Mouse (Mus musculus) bone marrow, adult 2 months (tissue): ENCODE measurements at regions not wholly inside any gene's neighbourhood (a gene's known extent, or its start where the extent isn't known, plus 50 kb on each side); places are given as distances from the start of the nearest gene placed in this dataset.

Experiments used
- H3K27ac ChIP-seq: fragments of 200-500 bp; 2 replicates; pipeline ENCODE4 v1.5.1; 2012; ENCODE audit warnings: low read depth, mild to moderate bottlenecking, control low read depth, inconsistent platforms, low read length; ENCODE audit not compliant: control insufficient read depth, poor library complexity, insufficient read depth
- H3K4me1 ChIP-seq: fragments of 200-500 bp; 2 replicates; pipeline ENCODE4 v1.6.1; 2011; ENCODE audit warnings: low read length; ENCODE audit not compliant: control insufficient read depth, insufficient read depth
- H3K4me3 ChIP-seq: fragments of 200-500 bp; replicated peaks from 2 replicates; pipeline ENCODE3; 2011; ENCODE audit warnings: mild to moderate bottlenecking, low read depth, low read length, control low read depth; ENCODE audit not compliant: control insufficient read depth
- CTCF ChIP-seq: fragments of 200-500 bp; IDR thresholded peaks from 2 replicates; pipeline ENCODE4 v1.5.1; 2011; ENCODE audit warnings: low read length, control low read depth; ENCODE audit not compliant: control insufficient read depth, insufficient read depth
- POLR2A ChIP-seq: fragments of 200-500 bp; IDR thresholded peaks from 2 replicates; pipeline ENCODE4 v1.6.1; 2011; ENCODE audit warnings: low read depth, mild to moderate bottlenecking, control low read depth, low read length, borderline replicate concordance; ENCODE audit not compliant: control insufficient read depth
- WGBS: fragments of 180-500 bp; shearing (Covaris S2); methylation state at CpG from one replicate; pipeline ENCODE4 v1.1.7; 2018; 5-methylcytosine and 5-hydroxymethylcytosine counted together

GRCm38 (mm10) chr2:106538329-106538728 lies 154.7 kb upstream of the Mpped2 start:
- 59% methylated on average over 4 of the region's 4 CpGs for WGBS
- Histone ChIP-seq H3K4me1 (no peaks in the 10 kb centered on the region), H3K4me3 (no peak overlapping the region), H3K27ac (no peak overlapping the region)
- TF ChIP-seq POLR2A (no peak), CTCF (no peak)

- 95% methylated on average over 5 of the region's 5 CpGs for WGBS
- TF ChIP-seq CTCF = no peak
- TF ChIP-seq POLR2A = no peak
- Histone ChIP-seq H3K4me3 (no peak overlapping the region), H3K4me1 (no peaks in the 10 kb centered on the region), H3K27ac (no peak overlapping the region)
Observed at GRCm38 (mm10) chr2:106540176-106540575, 152.9 kb upstream of the Mpped2 start.

DNA sequence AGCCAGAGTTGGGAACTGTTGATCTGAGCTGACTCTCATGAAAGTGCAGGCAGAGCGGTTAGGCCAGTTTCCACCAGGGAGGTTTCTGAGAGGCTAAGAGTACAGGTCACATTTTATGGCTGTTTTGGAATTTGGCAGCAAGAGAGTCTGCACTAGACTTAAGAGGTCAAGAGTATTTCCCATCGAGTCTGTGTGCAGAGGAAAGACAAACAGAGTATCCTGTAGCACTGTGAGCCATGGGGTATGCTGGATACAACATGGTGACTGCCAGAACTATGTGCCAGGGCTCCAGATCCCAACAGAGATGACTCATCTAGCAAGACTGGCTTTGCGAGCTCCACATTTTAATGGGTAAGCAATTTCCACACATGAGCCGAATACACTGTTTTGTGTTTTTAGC lies 146.0 kb upstream of the Mpped2 start:
- H3K4me3 ChIP-seq = no peak overlapping the region
- TF ChIP-seq POLR2A (no peak), CTCF (no peak)
- WGBS = 69% methylated on average over 4 of the region's 4 CpGs
- H3K27ac ChIP-seq = no peak overlapping the region
- no peaks in the 10 kb centered on the region for H3K4me1 ChIP-seq

DNA sequence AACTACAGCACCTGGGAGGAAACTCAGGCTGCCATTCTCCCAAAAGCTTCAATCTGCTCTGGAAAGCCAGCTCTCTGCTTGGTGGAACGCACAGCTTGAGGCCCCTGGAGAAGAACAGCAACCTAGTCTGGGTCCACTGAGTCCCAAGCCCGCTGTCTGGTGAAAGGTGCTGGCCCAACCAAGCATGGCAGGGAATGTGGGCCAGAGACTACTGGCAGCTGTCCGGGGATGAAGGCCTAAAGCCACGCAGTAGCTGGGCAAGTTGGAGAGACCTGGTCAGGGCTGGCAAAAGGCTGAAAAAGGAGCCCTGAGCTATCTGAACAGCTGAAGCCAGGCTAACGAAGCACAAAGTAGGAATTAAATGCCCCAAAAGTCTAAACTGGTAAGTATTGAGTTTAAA lies 139.4 kb upstream of the Mpped2 start:
- TF ChIP-seq CTCF (no peak), POLR2A (no peak)
- no peaks in the 10 kb centered on the region for H3K4me1 ChIP-seq
- WGBS = 75% methylated on average over 5 of the region's 5 CpGs
- no peak overlapping the region for H3K4me3 ChIP-seq
- H3K27ac ChIP-seq = no peak overlapping the region

DNA sequence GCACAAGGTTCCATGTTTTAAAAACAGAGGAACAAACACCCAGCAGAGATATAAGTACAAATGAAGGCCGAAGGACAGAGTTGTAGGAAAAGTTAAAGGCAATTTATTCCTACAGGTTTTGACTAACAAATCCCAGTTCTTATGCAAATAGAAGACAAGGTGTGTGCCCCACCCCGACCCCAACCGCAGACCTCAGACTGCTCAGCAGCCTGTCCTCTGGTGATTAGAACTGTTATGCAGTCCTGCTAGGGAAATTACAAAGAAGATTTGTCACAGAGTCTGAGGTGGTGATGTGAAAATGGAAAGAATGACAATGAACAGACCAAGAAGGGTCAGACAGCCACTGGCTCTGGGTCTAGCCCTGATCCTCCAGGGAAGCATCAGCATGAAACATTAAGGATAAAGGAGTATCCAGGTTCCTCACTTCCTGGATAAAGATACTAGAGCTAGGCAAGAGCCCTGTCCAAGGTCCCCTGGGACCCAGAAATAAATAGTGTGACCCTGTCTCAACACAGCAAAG lies 131.4 kb upstream of the Mpped2 start:
- H3K27ac ChIP-seq = no peak overlapping the region
- no peak overlapping the region for H3K4me3 ChIP-seq
- no peaks in the 10 kb centered on the region for H3K4me1 ChIP-seq
- 72% methylated on average over 3 of the region's 3 CpGs for whole genome bisulfite sequencing
- TF ChIP-seq CTCF = no peak
- TF ChIP-seq POLR2A = no peak

GRCm38 (mm10) chr2:106570226-106570625 lies 122.8 kb upstream of the Mpped2 start:
- no peaks in the 10 kb centered on the region for H3K4me1 ChIP-seq
- no peak overlapping the region for H3K4me3 ChIP-seq
- TF ChIP-seq CTCF (no peak), POLR2A (no peak)
- 76% methylated on average over 1 of the region's 1 CpGs for WGBS
- H3K27ac ChIP-seq = no peak overlapping the region

GRCm38 (mm10) chr2:106571346-106571745 lies 121.7 kb upstream of the Mpped2 start:
- TF ChIP-seq POLR2A (no peak), CTCF (no peak)
- Histone ChIP-seq H3K27ac (no peak overlapping the region), H3K4me3 (no peak overlapping the region), H3K4me1 (no peaks in the 10 kb centered on the region)
- 77% methylated on average over 3 of the region's 3 CpGs for WGBS

GRCm38 (mm10) chr2:106571913-106572312 lies 121.2 kb upstream of the Mpped2 start:
- 34% methylated on average over 2 of the region's 2 CpGs for WGBS
- H3K4me3 ChIP-seq = no peak overlapping the region
- no peak overlapping the region for H3K27ac ChIP-seq
- H3K4me1 ChIP-seq = no peaks in the 10 kb centered on the region
- TF ChIP-seq CTCF (no peak), POLR2A (no peak)

- 68% methylated on average over 4 of the region's 4 CpGs for WGBS
- H3K4me1 ChIP-seq = no peaks in the 10 kb centered on the region
- TF ChIP-seq CTCF (no peak), POLR2A (no peak)
Observed at GRCm38 (mm10) chr2:106576746-106577323, 116.2 kb upstream of the Mpped2 start.

More at GRCm38 (mm10) chr2:106576746-106577323, 116.2 kb upstream of the Mpped2 start:
- Histone ChIP-seq H3K27ac (no peak overlapping the region), H3K4me3 (no peak overlapping the region)
